Mouse (Mus musculus) neural tube, embryonic 11.5 days (tissue): ENCODE data around the gene Adarb2. TPM values are rescaled to one million over a fixed set of nuclear protein-coding genes. Genes with fewer than 3 reads are reported as not detected.

Source experiments
- ATAC-seq: fragments of 200-750 bp; cut with Nextera tagmentation; 2 replicates; pipeline ENCODE4 v1.8.0; 2017; ENCODE audit warnings: moderate number of reproducible peaks, mild to moderate bottlenecking, moderate TSS enrichment, moderate library complexity; ENCODE audit not compliant: insufficient read depth, low FRiP score, low TSS enrichment
- DNase-seq: peaks from one replicate; pipeline ENCODE4 v3.0.0-alpha.2; 2015; ENCODE audit warnings: low spot score
- H3K27ac ChIP-seq: fragments of 300-500 bp; sonication (generic); 2 replicates; pipeline ENCODE4 v1.5.1; 2014; ENCODE audit warnings: low read depth, mild to moderate bottlenecking, low read length
- H3K27me3 ChIP-seq: fragments of 300-500 bp; sonication (generic); 2 replicates; pipeline ENCODE4 v1.6.1; 2014; ENCODE audit warnings: mild to moderate bottlenecking, low read length, mixed read lengths; ENCODE audit not compliant: control insufficient read depth, insufficient read depth
- H3K36me3 ChIP-seq: fragments of 300-500 bp; sonication (generic); 2 replicates; pipeline ENCODE4 v1.6.1; 2014; ENCODE audit warnings: mild to moderate bottlenecking, low read length, moderate library complexity, mixed read lengths; ENCODE audit not compliant: control insufficient read depth, insufficient read depth
- H3K4me1 ChIP-seq: fragments of 300-500 bp; sonication (generic); 2 replicates; pipeline ENCODE4 v1.6.1; 2014; ENCODE audit warnings: low read length, mixed read lengths; ENCODE audit not compliant: control insufficient read depth, insufficient read depth
- H3K4me2 ChIP-seq: fragments of 300-500 bp; sonication (generic); 2 replicates; pipeline ENCODE4 v1.6.1; 2014; ENCODE audit warnings: low read depth, mild to moderate bottlenecking, moderate library complexity
- H3K4me3 ChIP-seq: fragments of 300-500 bp; sonication (generic); 2 replicates; pipeline ENCODE4 v1.5.1; 2014; ENCODE audit warnings: low read depth, low read length
- H3K9ac ChIP-seq: fragments of 300-500 bp; sonication (generic); 2 replicates; pipeline ENCODE4 v1.6.1; 2014; ENCODE audit warnings: mild to moderate bottlenecking, low read length
- H3K9me3 ChIP-seq: fragments of 300-500 bp; sonication (generic); 2 replicates; pipeline ENCODE4 v1.6.1; 2016; ENCODE audit warnings: low read length; ENCODE audit not compliant: control insufficient read depth
- WGBS: fragments of 180-500 bp; shearing (Covaris S2); extraction: QIAGEN DNeasy Blood & Tissue Kit; methylation state at CpG from one replicate; pipeline ENCODE4 v1.1.7; 2014; 5-methylcytosine and 5-hydroxymethylcytosine counted together
- polyA plus RNA-seq: library from polyadenylated mRNA; unstranded; fragments of >200 nt; fragmentation: Nextera tagmentation; extraction: Ambion mirVana; gene quantifications from 2 replicates; pipeline ENCODE4 v1.2.1, GENCODE M21; 2014

Adarb2 gene
- polyA plus RNA-seq, 1 experiment from 2014 or later, result 5.0 TPM

- Histone ChIP-seq H3K4me2 (no peak overlapping the region), H3K9me3 (no peaks in the 10 kb centered on the region), H3K36me3 (no peaks in the 10 kb centered on the region), H3K4me1 (no peaks in the 10 kb centered on the region), H3K9ac (no peak overlapping the region), H3K4me3 (no peak overlapping the region), H3K27me3 (no peaks in the 10 kb centered on the region), H3K27ac (no peak overlapping the region)
- DNase-seq, result no peak
- 81% methylated on average over 3 of the region's 3 CpGs for WGBS
- no peak for ATAC-seq
These were observed 441.3 kb downstream of the Adarb2 start for GRCm38 (mm10) chr13:8643920-8644319.

- no peaks in the 10 kb centered on the region for H3K9me3 ChIP-seq
- no peak overlapping the region for H3K4me2 ChIP-seq
- no peak overlapping the region for H3K4me3 ChIP-seq
- 87% methylated on average over 9 of the region's 9 CpGs for WGBS
- ATAC-seq (no peak), DNase-seq (no peak)
- no peak overlapping the region for H3K9ac ChIP-seq
- H3K4me1 ChIP-seq, result no peaks in the 10 kb centered on the region
- no peaks in the 10 kb centered on the region for H3K27me3 ChIP-seq
- no peaks in the 10 kb centered on the region for H3K36me3 ChIP-seq
- H3K27ac ChIP-seq, result no peak overlapping the region
These were observed 442.4 kb downstream of the Adarb2 start for GRCm38 (mm10) chr13:8644805-8645679.

- WGBS, result 61% methylated on average over 2 of the region's 2 CpGs
- ATAC-seq (no peak), DNase-seq (no peak)
- Histone ChIP-seq H3K36me3 (no peaks in the 10 kb centered on the region), H3K27me3 (no peaks in the 10 kb centered on the region), H3K9me3 (no peaks in the 10 kb centered on the region), H3K9ac (no peak overlapping the region), H3K27ac (no peak overlapping the region), H3K4me3 (no peak overlapping the region), H3K4me2 (no peak overlapping the region), H3K4me1 (no peaks in the 10 kb centered on the region)
These were observed 446.6 kb downstream of the Adarb2 start for GRCm38 (mm10) chr13:8649261-8649660.

- H3K4me2 ChIP-seq, result no peak overlapping the region
- H3K36me3 ChIP-seq, result no peaks in the 10 kb centered on the region
- no peak overlapping the region for H3K4me3 ChIP-seq
- H3K4me1 ChIP-seq, result no peaks in the 10 kb centered on the region
- H3K27ac ChIP-seq, result no peak overlapping the region
- no peak for ATAC-seq
- no peaks in the 10 kb centered on the region for H3K27me3 ChIP-seq
- H3K9me3 ChIP-seq, result no peaks in the 10 kb centered on the region
- DNase-seq, result no peak
- WGBS, result 92% methylated on average over 9 of the region's 9 CpGs
- H3K9ac ChIP-seq, result no peak overlapping the region
These were observed 462.1 kb downstream of the Adarb2 start for GRCm38 (mm10) chr13:8664615-8665240.

- ATAC-seq (no peak), DNase-seq (no peak)
- Histone ChIP-seq H3K4me3 (no peak overlapping the region), H3K9me3 (no peaks in the 10 kb centered on the region), H3K27me3 (no peaks in the 10 kb centered on the region), H3K36me3 (no peaks in the 10 kb centered on the region), H3K27ac (no peak overlapping the region), H3K9ac (no peak overlapping the region), H3K4me2 (no peak overlapping the region), H3K4me1 (no peaks in the 10 kb centered on the region)
- WGBS, result 70% methylated on average over 5 of the region's 5 CpGs
These were observed 474.5 kb downstream of the Adarb2 start for GRCm38 (mm10) chr13:8677174-8677573.

- ATAC-seq, result no peak; the same call in 1 of the 2 replicates
These were observed 477.9 kb downstream of the Adarb2 start for GRCm38 (mm10) chr13:8680470-8681129.

GRCm38 (mm10) chr13:8691448-8691847 is 488.8 kb downstream of the Adarb2 start:
- Histone ChIP-seq H3K27ac (no peak overlapping the region), H3K4me1 (no peaks in the 10 kb centered on the region), H3K4me2 (no peak overlapping the region), H3K4me3 (no peak overlapping the region), H3K27me3 (no peaks in the 10 kb centered on the region), H3K9me3 (no peaks in the 10 kb centered on the region), H3K36me3 (no peaks in the 10 kb centered on the region), H3K9ac (no peak overlapping the region)
- WGBS, result 78% methylated on average over 6 of the region's 6 CpGs
- DNase-seq (no peak), ATAC-seq (no peak)

More at GRCm38 (mm10) chr13:8680470-8681129, 477.9 kb downstream of the Adarb2 start:
- WGBS, result 56% methylated on average over 9 of the region's 9 CpGs
- H3K36me3 ChIP-seq, result no peaks in the 10 kb centered on the region
- H3K4me1 ChIP-seq, result no peaks in the 10 kb centered on the region
- H3K4me3 ChIP-seq, result no peak overlapping the region
- H3K4me2 ChIP-seq, result no peak overlapping the region
- no peak overlapping the region for H3K27ac ChIP-seq
- no peaks in the 10 kb centered on the region for H3K9me3 ChIP-seq
- H3K27me3 ChIP-seq, result no peaks in the 10 kb centered on the region
- DNase-seq, result no peak
- H3K9ac ChIP-seq, result no peak overlapping the region

- ATAC-seq (no peak), DNase-seq (no peak)
- Histone ChIP-seq H3K27me3 (no peaks in the 10 kb centered on the region), H3K36me3 (no peaks in the 10 kb centered on the region), H3K9ac (no peak overlapping the region), H3K4me2 (no peak overlapping the region), H3K9me3 (no peaks in the 10 kb centered on the region), H3K4me1 (no peaks in the 10 kb centered on the region), H3K27ac (no peak overlapping the region), H3K4me3 (no peak overlapping the region)
- WGBS, result 82% methylated on average over 9 of the region's 9 CpGs
These were observed 490.1 kb downstream of the Adarb2 start for GRCm38 (mm10) chr13:8692787-8693186.
